Mouse (Mus musculus) G1E (cell line): ENCODE data around the gene Msl2.

ENCODE experiments used
- CTCF ChIP-seq: IDR thresholded peaks from 2 replicates; pipeline ENCODE4 v1.5.1; 2012; ENCODE audit warnings: low read depth, low read length, inconsistent platforms, mixed read lengths
- GATA1 ChIP-seq: IDR thresholded peaks from 2 replicates; pipeline ENCODE4 v1.6.1; 2012; ENCODE audit warnings: borderline replicate concordance, low read length, inconsistent platforms, mixed read lengths
- POLR2AphosphoS5 ChIP-seq: IDR thresholded peaks from 2 replicates; pipeline ENCODE4 v1.6.1; 2012; ENCODE audit warnings: low read depth, low read length, inconsistent platforms; ENCODE audit not compliant: insufficient replicate concordance

- no peak for TF ChIP-seq CTCF
- TF ChIP-seq GATA1: no peak
- TF ChIP-seq POLR2AphosphoS5: no peak
Measured at GRCm38 (mm10) chr9:101037396-101037795, 36.5 kb upstream of the Msl2 start.
